Mouse (Mus musculus): ENCODE data around the gene Pitpnc1. TPM values are rescaled to one million over a fixed set of nuclear protein-coding genes. Genes with fewer than 3 reads are reported as not detected.

The Pitpnc1 gene
- polyA plus RNA-seq, 1 experiment from 2014 or later: 5.0 TPM

- Histone ChIP-seq H3K9ac (ENCODE audit: low read length) (no peak overlapping the region), H3K27me3 (ENCODE audit: control insufficient read depth, insufficient read depth, low read length) (no peaks in the 10 kb centered on the region)
- 82% methylated on average over 6 of the region's 6 CpGs for WGBS
Measured at GRCm38 (mm10) chr11:107243126-107243525, 227.4 kb downstream of the Pitpnc1 start.

GRCm38 (mm10) chr11:107241678-107242077 is 228.8 kb downstream of the Pitpnc1 start:
- DNase-seq (ENCODE audit: low spot score) (no peak), ATAC-seq (ENCODE audit: low FRiP score, low TSS enrichment) (no peak)
- no peak for TF ChIP-seq CTCF (IDR thresholded peaks at IDR 0.05; ENCODE audit: low read depth)
- no peak for TF ChIP-seq EP300 (optimal IDR thresholded peaks at IDR 0.05)
- Histone ChIP-seq H3K27me3 (ENCODE audit: control insufficient read depth, insufficient read depth, low read length) (no peaks in the 10 kb centered on the region), H3K9ac (ENCODE audit: low read length) (no peak overlapping the region), H3K27ac (replicated peaks) (no peak overlapping the region), H3K4me3 (ENCODE audit: low read depth, low read length) (no peak overlapping the region), H3K4me1 (replicated peaks; ENCODE audit: control insufficient read depth, insufficient read depth) (no peaks in the 10 kb centered on the region), H3K36me3 (ENCODE audit: control insufficient read depth, insufficient read depth, low read length) (no peaks in the 10 kb centered on the region; the same call in 1 of the 2 replicates), H3K4me2 (replicated peaks; ENCODE audit: low read depth) (no peak overlapping the region), H3K9me3 (ENCODE audit: control insufficient read depth, low read length) (no peaks in the 10 kb centered on the region)
- WGBS: 80% methylated on average over 7 of the region's 7 CpGs

More at GRCm38 (mm10) chr11:107243126-107243525, 227.4 kb downstream of the Pitpnc1 start:
- H3K4me1 ChIP-seq (replicated peaks; ENCODE audit: control insufficient read depth, insufficient read depth): no peaks in the 10 kb centered on the region
- no peaks in the 10 kb centered on the region; the same call in 1 of the 2 replicates for H3K36me3 ChIP-seq (ENCODE audit: control insufficient read depth, insufficient read depth, low read length)
- no peak overlapping the region for H3K4me3 ChIP-seq (ENCODE audit: low read depth, low read length)
- TF ChIP-seq CTCF (IDR thresholded peaks at IDR 0.05; ENCODE audit: low read depth) (no peak), EP300 (optimal IDR thresholded peaks at IDR 0.05) (no peak)
- DNase-seq (ENCODE audit: low spot score) (no peak), ATAC-seq (ENCODE audit: low FRiP score, low TSS enrichment) (no peak)
- H3K27ac ChIP-seq (replicated peaks): no peak overlapping the region
- no peaks in the 10 kb centered on the region for H3K9me3 ChIP-seq (ENCODE audit: control insufficient read depth, low read length)
- H3K4me2 ChIP-seq (replicated peaks; ENCODE audit: low read depth): no peak overlapping the region

- no peak overlapping the region for H3K27ac ChIP-seq (replicated peaks)
- 90% methylated on average over 6 of the region's 6 CpGs for WGBS
- no peak for TF ChIP-seq CTCF (IDR thresholded peaks at IDR 0.05; ENCODE audit: low read depth)
- no peak for TF ChIP-seq EP300 (optimal IDR thresholded peaks at IDR 0.05)
- no peaks in the 10 kb centered on the region for H3K4me1 ChIP-seq (replicated peaks; ENCODE audit: control insufficient read depth, insufficient read depth)
- H3K9me3 ChIP-seq (ENCODE audit: control insufficient read depth, low read length): no peaks in the 10 kb centered on the region
- no peaks in the 10 kb centered on the region; the same call in 1 of the 2 replicates for H3K36me3 ChIP-seq (ENCODE audit: control insufficient read depth, insufficient read depth, low read length)
- ATAC-seq (ENCODE audit: low FRiP score, low TSS enrichment): no peak
- no peaks in the 10 kb centered on the region for H3K27me3 ChIP-seq (ENCODE audit: control insufficient read depth, insufficient read depth, low read length)
- H3K9ac ChIP-seq (ENCODE audit: low read length): no peak overlapping the region
- no peak for DNase-seq (ENCODE audit: low spot score)
- no peak overlapping the region for H3K4me2 ChIP-seq (replicated peaks; ENCODE audit: low read depth)
- no peak overlapping the region for H3K4me3 ChIP-seq (ENCODE audit: low read depth, low read length)
Measured at GRCm38 (mm10) chr11:107238506-107238905, 232.0 kb downstream of the Pitpnc1 start.

- no peaks in the 10 kb centered on the region for H3K4me1 ChIP-seq (replicated peaks; ENCODE audit: control insufficient read depth, insufficient read depth)
- H3K9ac ChIP-seq (ENCODE audit: low read length): no peak overlapping the region
- no peaks in the 10 kb centered on the region for H3K27me3 ChIP-seq (ENCODE audit: control insufficient read depth, insufficient read depth, low read length)
- no peak overlapping the region for H3K27ac ChIP-seq (replicated peaks)
- H3K36me3 ChIP-seq (ENCODE audit: control insufficient read depth, insufficient read depth, low read length): no peaks in the 10 kb centered on the region
- no peaks in the 10 kb centered on the region for H3K9me3 ChIP-seq (ENCODE audit: control insufficient read depth, low read length)
- no peak for DNase-seq (ENCODE audit: low spot score)
- 93% methylated on average over 4 of the region's 4 CpGs for WGBS
- no peak for ATAC-seq (ENCODE audit: low FRiP score, low TSS enrichment)
- H3K4me3 ChIP-seq (ENCODE audit: low read depth, low read length): no peak overlapping the region
- TF ChIP-seq EP300 (optimal IDR thresholded peaks at IDR 0.05) (no peak), CTCF (IDR thresholded peaks at IDR 0.05; ENCODE audit: low read depth) (no peak)
- H3K4me2 ChIP-seq (replicated peaks; ENCODE audit: low read depth): no peak overlapping the region
Measured at GRCm38 (mm10) chr11:107237532-107237931, 233.0 kb downstream of the Pitpnc1 start.

- H3K36me3 ChIP-seq (ENCODE audit: control insufficient read depth, insufficient read depth, low read length): no peaks in the 10 kb centered on the region
- TF ChIP-seq EP300 (optimal IDR thresholded peaks at IDR 0.05) (no peak), CTCF (IDR thresholded peaks at IDR 0.05; ENCODE audit: low read depth) (no peak)
Measured at GRCm38 (mm10) chr11:107233252-107233890, 237.1 kb downstream of the Pitpnc1 start.

GRCm38 (mm10) chr11:107230128-107230527 is 240.4 kb downstream of the Pitpnc1 start:
- no peak overlapping the region for H3K4me3 ChIP-seq (ENCODE audit: low read depth, low read length)
- 54% methylated on average over 10 of the region's 10 CpGs for WGBS
- H3K9me3 ChIP-seq (ENCODE audit: control insufficient read depth, low read length): no peaks in the 10 kb centered on the region
- H3K9ac ChIP-seq (ENCODE audit: low read length): no peak overlapping the region
- no peak overlapping the region for H3K4me2 ChIP-seq (replicated peaks; ENCODE audit: low read depth)
- TF ChIP-seq EP300 (optimal IDR thresholded peaks at IDR 0.05) (no peak), CTCF (IDR thresholded peaks at IDR 0.05; ENCODE audit: low read depth) (no peak)
- no peaks in the 10 kb centered on the region for H3K27me3 ChIP-seq (ENCODE audit: control insufficient read depth, insufficient read depth, low read length)
- DNase-seq (ENCODE audit: low spot score) (no peak), ATAC-seq (ENCODE audit: low FRiP score, low TSS enrichment) (no peak)
- H3K36me3 ChIP-seq (ENCODE audit: control insufficient read depth, insufficient read depth, low read length): no peaks in the 10 kb centered on the region
- no peak overlapping the region for H3K27ac ChIP-seq (replicated peaks)
- H3K4me1 ChIP-seq (replicated peaks; ENCODE audit: control insufficient read depth, insufficient read depth): no peaks in the 10 kb centered on the region

More at GRCm38 (mm10) chr11:107233252-107233890, 237.1 kb downstream of the Pitpnc1 start:
- ATAC-seq (ENCODE audit: low FRiP score, low TSS enrichment) (no peak), DNase-seq (ENCODE audit: low spot score) (no peak)
- WGBS: 81% methylated on average over 5 of the region's 5 CpGs
- Histone ChIP-seq H3K4me1 (replicated peaks; ENCODE audit: control insufficient read depth, insufficient read depth) (no peaks in the 10 kb centered on the region), H3K4me3 (ENCODE audit: low read depth, low read length) (no peak overlapping the region), H3K27ac (replicated peaks) (no peak overlapping the region), H3K4me2 (replicated peaks; ENCODE audit: low read depth) (no peak overlapping the region), H3K9me3 (ENCODE audit: control insufficient read depth, low read length) (no peaks in the 10 kb centered on the region), H3K27me3 (ENCODE audit: control insufficient read depth, insufficient read depth, low read length) (no peaks in the 10 kb centered on the region), H3K9ac (ENCODE audit: low read length) (no peak overlapping the region)

Data from stomach, postnatal 0 days (tissue).